Mouse (Mus musculus) liver, postnatal 0 days (tissue): Measurements from ENCODE around the gene Gzmf. TPM values are rescaled to one million over a fixed set of nuclear protein-coding genes. Genes with fewer than 3 reads are reported as not detected.
A peak's percentile ranks its signal among the peaks of the same experiment; 100 is the strongest.
"Not testable (repeated sequence)": the region's sequence is repeated elsewhere in the genome, so short reads cannot be mapped to it uniquely, and the experiment has no call there.

ENCODE experiments used
- ATAC-seq: fragments of 200-750 bp; cut with Nextera tagmentation; 2 replicates; pipeline ENCODE4 v1.8.0; 2017; ENCODE audit warnings: mild to moderate bottlenecking, moderate library complexity
- DNase-seq: peaks from one replicate; pipeline ENCODE4 v3.0.0-alpha.2; 2016
- H3K27ac ChIP-seq: fragments of 300-500 bp; sonication (generic); 2 replicates; pipeline ENCODE4 v1.5.1; 2014; ENCODE audit warnings: antibody characterized with exemption, moderate library complexity, mild to moderate bottlenecking, low read depth
- H3K27me3 ChIP-seq: fragments of 300-500 bp; sonication (generic); 2 replicates; pipeline ENCODE4 v1.6.1; 2014; ENCODE audit warnings: low read length, control low read depth, mixed read lengths; ENCODE audit not compliant: insufficient read depth
- H3K36me3 ChIP-seq: fragments of 300-500 bp; sonication (generic); replicated peaks from 2 replicates; pipeline ENCODE4 v1.6.1; 2014; ENCODE audit warnings: mild to moderate bottlenecking, control low read depth, low read length, moderate library complexity, mixed read lengths; ENCODE audit not compliant: insufficient read depth
- H3K4me1 ChIP-seq: fragments of 300-500 bp; sonication (generic); 2 replicates; pipeline ENCODE4 v1.6.1; 2014; ENCODE audit warnings: antibody characterized with exemption, mild to moderate bottlenecking, control low read depth; ENCODE audit not compliant: insufficient read depth
- H3K4me2 ChIP-seq: fragments of 300-500 bp; sonication (generic); 2 replicates; pipeline ENCODE4 v1.6.1; 2014; ENCODE audit warnings: low read depth, mild to moderate bottlenecking, low read length, moderate library complexity, mixed read lengths
- H3K4me3 ChIP-seq: fragments of 300-500 bp; sonication (generic); 2 replicates; pipeline ENCODE4 v1.5.1; 2014; ENCODE audit warnings: low read depth, low read length
- H3K9ac ChIP-seq: fragments of 300-500 bp; sonication (generic); replicated peaks from 2 replicates; pipeline ENCODE4 v1.6.1; 2014; ENCODE audit warnings: mild to moderate bottlenecking, moderate library complexity
- H3K9me3 ChIP-seq: fragments of 300-500 bp; sonication (generic); 2 replicates; pipeline ENCODE4 v1.6.1; 2016; ENCODE audit warnings: mild to moderate bottlenecking, control low read depth, low read length, mixed read lengths
- CTCF ChIP-seq: sonication (generic); IDR thresholded peaks from 2 replicates; pipeline ENCODE4 v1.5.1; 2016; ENCODE audit warnings: antibody characterized with exemption, low read depth
- EP300 ChIP-seq: IDR thresholded peaks from 2 replicates; pipeline ENCODE4 v1.6.1; 2016; ENCODE audit warnings: antibody characterized with exemption, low read depth, mild to moderate bottlenecking
- WGBS: fragments of 180-500 bp; shearing (Covaris S2); extraction: QIAGEN DNeasy Blood & Tissue Kit; methylation state at CpG from one replicate; pipeline ENCODE4 v1.1.7; 2014; ENCODE audit not compliant: insufficient replicate concordance; 5-methylcytosine and 5-hydroxymethylcytosine counted together
- polyA plus RNA-seq: library from polyadenylated mRNA; unstranded; fragments of >200 nt; fragmentation: Nextera tagmentation; extraction: Ambion mirVana; gene quantifications from 2 replicates; pipeline ENCODE4 v1.2.1, GENCODE M21; 2015

The Gzmf gene
- polyA plus RNA-seq, 1 experiment from 2014 or later, result not detected

DNA sequence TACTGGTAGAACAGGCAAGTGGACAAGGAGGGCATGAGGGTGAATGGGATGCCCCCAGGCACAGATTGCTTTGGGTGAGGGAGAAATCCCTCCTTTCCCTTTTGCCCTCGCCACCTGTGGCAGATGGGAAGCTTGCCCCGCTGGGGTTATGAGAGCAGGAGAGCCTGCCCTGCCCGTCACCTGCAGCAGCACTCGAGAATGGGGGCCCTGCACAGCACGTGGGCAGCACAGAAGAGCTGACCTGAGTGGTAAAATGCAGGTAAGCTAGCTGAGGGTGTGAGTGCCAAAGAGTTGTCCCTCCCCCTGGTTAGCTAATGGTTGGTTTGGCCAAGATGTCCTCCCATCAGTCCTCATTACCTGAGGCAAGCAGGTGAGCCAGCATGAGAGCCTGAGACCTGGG lies 24.7 kb downstream of the Gzmf start:
- Histone ChIP-seq H3K9ac (no peak overlapping the region), H3K4me3 (no peak overlapping the region), H3K9me3 (no peaks in the 10 kb centered on the region), H3K27me3 (no peaks in the 10 kb centered on the region), H3K4me2 (no peak overlapping the region), H3K27ac (no peak overlapping the region), H3K4me1 (no peaks in the 10 kb centered on the region), H3K36me3 (no peaks in the 10 kb centered on the region)
- 63% methylated on average over 5 of the region's 5 CpGs for WGBS
- TF ChIP-seq EP300 (no peak), CTCF (no peak)
- no peak for DNase-seq
- no peak for ATAC-seq

DNA sequence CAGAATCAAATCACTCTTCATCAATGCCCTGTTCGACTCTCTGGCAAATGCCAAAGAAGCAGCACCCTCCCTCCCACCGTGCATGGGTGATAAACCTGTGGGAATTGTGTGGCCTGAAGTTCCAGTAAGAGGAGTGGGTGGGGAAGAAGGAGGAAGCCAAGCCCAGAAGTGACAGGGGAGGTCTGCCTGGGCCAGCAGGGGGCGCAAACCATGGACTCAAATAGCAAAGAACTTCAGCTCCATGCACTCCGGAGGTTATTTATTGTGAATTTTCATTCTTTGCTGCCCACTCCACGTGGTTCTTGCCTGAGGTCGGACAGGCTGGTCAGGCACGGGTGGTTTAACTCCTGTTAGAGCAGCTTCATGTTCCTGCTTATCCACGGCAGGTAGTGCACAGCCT lies 33.6 kb downstream of the Gzmf start:
- H3K9me3 ChIP-seq, ATAC-seq, H3K36me3 ChIP-seq, H3K4me2 ChIP-seq, H3K4me3 ChIP-seq, H3K4me1 ChIP-seq, H3K27ac ChIP-seq, H3K9ac ChIP-seq, H3K27me3 ChIP-seq: not testable (repeated sequence)
- TF ChIP-seq CTCF, result peak; percentile 63
- peak; percentile 54 for DNase-seq
- WGBS, result 22% methylated on average over 8 of the region's 8 CpGs

- Histone ChIP-seq H3K9me3 (no peaks in the 10 kb centered on the region), H3K27me3 (no peaks in the 10 kb centered on the region), H3K9ac (no peak within 1 kb of the TSS), H3K27ac (no peak within 1 kb of the TSS), H3K4me1 (no peaks in the 10 kb centered on the region), H3K4me2 (no peak within 1 kb of the TSS), H3K36me3 (no peaks in the 10 kb centered on the region), H3K4me3 (no peak within 1 kb of the TSS)
- TF ChIP-seq CTCF (no peak), EP300 (no peak)
- ATAC-seq (no peak), DNase-seq (no peak)
- 80% methylated on average over 5 of the region's 5 CpGs for WGBS
Measured at GRCm38 (mm10) chr14:56174499-56174898, 36.7 kb downstream of the Gzmf start, which contains the start of gene Gzmn. Gene Gzmn, minus strand, starts transcription at chr14:56174599.

- DNase-seq (no peak), ATAC-seq (no peak)
- Histone ChIP-seq H3K4me3 (no peak overlapping the region), H3K27me3 (no peaks in the 10 kb centered on the region), H3K9ac (no peak overlapping the region), H3K4me2 (no peak overlapping the region), H3K36me3 (no peaks in the 10 kb centered on the region), H3K4me1 (no peaks in the 10 kb centered on the region), H3K27ac (no peak overlapping the region), H3K9me3 (no peaks in the 10 kb centered on the region)
- 79% methylated on average over 6 of the region's 6 CpGs for WGBS
- TF ChIP-seq CTCF (no peak), EP300 (no peak)
Measured at GRCm38 (mm10) chr14:56173396-56173795, 37.8 kb downstream of the Gzmf start.

DNA sequence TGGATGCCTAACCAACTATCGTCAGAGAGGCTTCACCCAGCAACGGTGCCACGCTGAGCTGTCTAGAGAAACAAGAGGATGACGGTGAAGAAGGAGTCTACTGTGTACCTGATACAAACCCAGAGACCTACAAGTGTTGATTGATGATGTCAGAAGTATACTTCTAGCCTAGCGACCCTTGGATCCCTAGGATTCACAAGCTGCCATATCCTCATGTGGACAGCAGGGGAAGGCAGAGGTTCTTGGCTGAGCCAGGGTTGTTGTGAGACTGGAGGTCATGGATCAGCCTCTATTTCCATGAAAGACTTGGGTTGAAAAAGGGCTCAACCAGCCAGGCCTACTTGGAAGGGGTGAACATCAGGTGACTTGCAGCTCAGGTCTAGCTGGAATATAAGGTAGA lies 38.5 kb downstream of the Gzmf start:
- ATAC-seq (no peak), DNase-seq (no peak)
- H3K4me1 ChIP-seq, result no peaks in the 10 kb centered on the region
- WGBS, result 82% methylated on average over 5 of the region's 5 CpGs
- no peaks in the 10 kb centered on the region for H3K9me3 ChIP-seq
- H3K36me3 ChIP-seq, result no peaks in the 10 kb centered on the region
- H3K4me3 ChIP-seq, result no peak overlapping the region
- no peak overlapping the region for H3K9ac ChIP-seq
- no peak overlapping the region for H3K4me2 ChIP-seq
- H3K27ac ChIP-seq, result no peak overlapping the region
- TF ChIP-seq EP300 (no peak), CTCF (no peak)
- H3K27me3 ChIP-seq, result no peaks in the 10 kb centered on the region

DNA sequence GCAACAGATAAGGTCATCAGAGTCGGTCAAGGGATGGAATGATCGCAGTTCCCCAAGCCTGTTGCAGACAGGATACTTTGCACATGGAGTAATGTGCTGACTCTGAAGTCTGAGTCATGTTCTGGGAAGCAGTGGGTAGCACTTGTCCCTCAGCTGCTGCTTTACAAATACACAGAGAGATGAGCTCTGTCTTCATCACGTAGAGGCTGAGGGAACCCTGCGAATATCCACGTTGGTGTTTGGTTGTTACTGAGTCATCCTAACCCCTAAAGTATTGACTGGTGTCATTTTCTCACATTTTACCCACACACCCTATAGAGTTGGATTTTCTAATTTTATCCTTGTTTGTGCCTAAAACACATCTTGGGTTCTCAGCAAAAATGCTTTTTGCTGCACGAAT lies 43.2 kb downstream of the Gzmf start:
- TF ChIP-seq EP300 (no peak), CTCF (no peak)
- no peak for DNase-seq
- H3K9ac ChIP-seq, result no peak overlapping the region
- H3K4me1 ChIP-seq, result no peaks in the 10 kb centered on the region
- H3K9me3 ChIP-seq, result no peaks in the 10 kb centered on the region
- H3K27ac ChIP-seq, result no peak overlapping the region
- no peaks in the 10 kb centered on the region for H3K36me3 ChIP-seq
- no peak overlapping the region for H3K4me3 ChIP-seq
- H3K27me3 ChIP-seq, result no peaks in the 10 kb centered on the region
- H3K4me2 ChIP-seq, result no peak overlapping the region
- ATAC-seq, result no peak
- 54% methylated on average over 6 of the region's 6 CpGs for WGBS

GRCm38 (mm10) chr14:56162109-56162508 lies 49.1 kb downstream of the Gzmf start:
- H3K36me3 ChIP-seq, result no peaks in the 10 kb centered on the region
- TF ChIP-seq EP300, result no peak
- TF ChIP-seq CTCF, result no peak
- H3K9ac ChIP-seq, result no peak overlapping the region
- no peaks in the 10 kb centered on the region for H3K27me3 ChIP-seq
- H3K9me3 ChIP-seq, result no peaks in the 10 kb centered on the region
- H3K4me1 ChIP-seq, result no peaks in the 10 kb centered on the region
- H3K27ac ChIP-seq, result no peak overlapping the region
- DNase-seq (no peak), ATAC-seq (no peak)
- no peak overlapping the region for H3K4me3 ChIP-seq
- WGBS, result 73% methylated on average over 2 of the region's 2 CpGs
- no peak overlapping the region for H3K4me2 ChIP-seq

GRCm38 (mm10) chr14:56159479-56159878 lies 51.7 kb downstream of the Gzmf start, which contains the start of gene Gzmg:
Gene Gzmg, minus strand, starts transcription at chr14:56159579.
- not testable (repeated sequence) for H3K4me3 ChIP-seq, H3K4me1 ChIP-seq, H3K27ac ChIP-seq, H3K27me3 ChIP-seq, DNase-seq, H3K9me3 ChIP-seq, H3K9ac ChIP-seq, ATAC-seq, H3K36me3 ChIP-seq, H3K4me2 ChIP-seq
- 57% methylated on average over 2 of the region's 2 CpGs for WGBS
